Mouse (Mus musculus) layer of hippocampus, postnatal 10 days (tissue): ENCODE measurements at regions not wholly inside any gene's neighbourhood (a gene's known extent, or its start where the extent isn't known, plus 50 kb on each side); places are given as distances from the start of the nearest gene placed in this dataset.
"Not testable (repeated sequence)": the region's sequence is repeated elsewhere in the genome, so short reads cannot be mapped to it uniquely, and the experiment has no call there.

Experiments used
- DNase-seq, 2 experiments: peaks; one replicate each; pipeline ENCODE4 v3.0.0; 2021; ENCODE audit warnings: low spot score in 2 of 2
- microRNA-seq, 2 experiments: library from miRNA; unstranded; fragments of <30 nt; microRNA quantifications; one replicate each; pipeline ENCODE4 v1.2.0; 2021

DNA sequence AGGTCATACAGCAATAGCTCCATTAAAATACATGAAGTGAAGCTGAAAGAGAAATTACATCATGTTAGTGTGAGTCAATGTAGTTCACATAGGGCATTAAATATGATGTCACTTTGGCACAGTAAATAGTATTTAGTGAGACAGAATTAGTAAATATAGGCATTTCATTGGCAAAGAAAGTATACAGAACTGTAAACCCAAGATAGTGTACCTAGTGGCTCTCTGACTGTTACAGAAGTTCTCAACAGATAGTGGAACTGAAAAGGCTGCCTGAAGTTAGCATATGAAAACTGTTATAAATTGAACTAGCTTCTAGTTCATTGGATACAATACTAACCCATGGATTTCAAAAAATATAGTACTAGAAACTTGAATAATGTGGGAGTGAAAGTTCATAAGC, 1642.1 kb upstream of the Cdh6 start:
- no peak for DNase-seq

DNA sequence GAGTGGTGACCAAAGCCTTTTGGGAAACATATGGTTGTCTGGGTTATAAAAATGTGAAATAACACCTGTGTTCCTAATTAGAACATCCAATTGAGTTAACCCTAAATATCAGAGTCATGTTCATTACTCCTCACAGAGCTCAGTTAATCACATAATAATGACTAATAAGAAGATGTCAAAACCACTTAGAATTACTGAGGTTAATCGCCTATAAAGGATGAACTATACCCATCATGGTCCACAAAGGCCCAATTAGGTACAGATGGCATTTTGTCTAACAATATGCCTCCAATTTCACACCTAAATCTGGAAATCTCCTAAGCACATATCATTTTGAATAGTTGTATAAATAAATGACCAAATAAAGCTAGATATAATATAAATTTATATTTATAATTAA, 1633.4 kb upstream of the Cdh6 start:
- no peak for DNase-seq

DNA sequence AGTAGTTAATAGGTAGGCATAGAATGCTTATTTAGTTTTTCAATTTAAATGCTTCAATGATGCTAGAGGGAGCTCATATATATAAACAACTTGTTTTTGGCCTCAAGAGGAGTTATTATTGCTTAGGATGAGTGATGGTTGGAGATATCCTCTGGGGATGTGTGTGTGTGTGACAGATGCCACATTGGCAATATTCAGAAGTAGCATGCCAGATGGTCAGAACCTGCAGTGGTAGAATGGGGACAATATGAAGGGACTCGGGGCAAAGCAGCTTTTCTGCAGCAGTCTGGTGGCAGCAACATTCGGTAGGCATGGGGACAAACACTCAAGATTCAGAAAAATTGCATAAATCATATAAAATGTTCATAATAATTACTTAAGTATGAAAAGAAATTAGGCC, 1621.7 kb upstream of the Cdh6 start:
- DNase-seq = no peak

DNA sequence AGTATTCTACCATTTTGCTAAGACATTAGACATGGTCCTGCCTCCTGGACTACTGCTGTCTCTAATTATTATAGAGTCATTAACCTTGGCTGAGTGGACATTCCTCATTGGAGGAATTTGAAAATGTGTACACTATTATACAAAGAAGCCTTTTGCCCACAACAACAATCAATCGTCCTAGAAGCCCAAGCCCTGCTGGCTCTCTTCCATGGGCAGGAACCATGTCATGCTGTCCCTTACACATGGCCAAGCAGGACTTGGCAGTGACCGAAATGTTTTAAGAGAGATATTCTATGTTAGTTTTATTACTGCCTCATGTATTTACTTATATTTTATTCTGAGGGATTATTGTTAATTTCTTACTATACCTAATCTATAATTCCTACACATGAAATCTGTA, 1607.3 kb upstream of the Cdh6 start:
- no peak for DNase-seq

DNA sequence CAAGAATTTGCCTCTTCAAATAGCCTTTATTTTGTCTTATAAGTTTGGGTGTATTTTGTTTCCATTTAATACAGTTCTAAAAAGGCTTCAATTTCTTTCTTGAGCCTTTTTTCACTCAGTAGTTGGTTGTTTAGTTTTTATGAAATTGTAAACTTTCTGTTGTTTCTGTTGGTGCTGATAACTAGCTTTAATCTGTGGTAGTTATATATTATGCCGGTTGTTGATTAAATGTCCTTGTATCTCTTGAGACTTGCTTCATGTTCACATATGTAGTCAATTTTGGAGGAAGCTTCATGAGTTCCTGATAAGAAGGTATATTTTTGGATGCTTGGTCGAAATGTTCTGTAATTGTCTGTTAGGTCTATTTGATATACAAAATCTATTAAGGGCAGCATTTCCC, 1568.3 kb upstream of the Cdh6 start:
- DNase-seq = no peak

DNA sequence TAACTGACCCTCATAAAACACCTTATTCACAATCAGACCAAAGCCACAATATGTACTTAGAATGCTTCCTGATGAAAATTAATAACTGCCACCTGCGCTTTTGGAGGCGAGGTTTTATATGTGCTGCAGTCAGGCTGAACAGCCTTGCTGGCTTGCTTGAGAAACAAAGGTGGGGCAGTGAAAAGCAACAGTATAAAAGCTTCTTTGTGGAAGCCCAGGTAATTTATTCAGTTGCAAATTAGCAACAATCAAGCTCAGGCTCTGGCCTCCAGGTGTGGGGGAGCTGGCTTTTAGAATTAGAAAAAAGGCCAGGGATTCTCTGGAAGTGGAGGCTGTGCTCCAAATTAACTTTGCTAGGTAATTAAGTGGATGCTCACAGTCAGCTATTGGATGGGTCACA, 1524.5 kb upstream of the Cdh6 start:
- DNase-seq = not testable (repeated sequence)

DNA sequence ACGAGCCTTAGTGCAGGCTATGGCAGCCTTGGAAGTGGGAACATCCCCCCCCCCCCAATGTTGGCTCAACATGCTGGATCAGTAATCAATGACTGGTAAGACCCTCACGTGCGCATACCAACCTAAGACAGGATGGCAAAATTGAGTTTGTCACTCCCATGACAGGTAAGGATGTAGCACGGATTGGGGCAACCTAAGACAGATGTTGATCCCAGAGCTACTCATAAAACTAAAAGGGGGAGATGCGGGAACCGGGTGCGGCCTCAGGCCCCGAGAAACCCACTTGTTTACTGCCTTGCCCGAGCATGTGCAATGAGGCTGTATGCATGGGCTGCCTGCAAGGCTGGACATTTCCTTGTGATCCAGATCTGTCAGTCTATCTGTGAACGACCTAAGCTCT, 1523.0 kb upstream of the Cdh6 start:
- DNase-seq = no peak

DNA sequence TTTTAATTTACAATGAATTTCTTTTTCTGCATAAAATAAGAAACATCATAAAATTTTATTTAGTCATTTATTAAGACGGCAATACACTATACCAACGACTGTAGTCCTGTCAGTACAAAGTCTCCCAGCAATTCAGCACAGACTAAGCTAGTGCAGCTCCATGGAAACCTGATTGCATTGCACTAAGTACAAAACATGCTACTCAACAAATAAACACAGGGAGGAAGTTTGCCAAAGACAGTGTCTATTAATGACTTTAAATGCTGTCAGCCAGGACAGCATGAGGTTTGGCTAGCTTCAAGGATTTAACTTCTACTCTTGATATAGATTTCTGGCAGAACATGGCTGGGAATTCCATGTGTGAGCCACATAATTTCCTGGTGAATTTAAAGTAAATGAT, 1515.7 kb upstream of the Cdh6 start:
- DNase-seq = no peak

DNA sequence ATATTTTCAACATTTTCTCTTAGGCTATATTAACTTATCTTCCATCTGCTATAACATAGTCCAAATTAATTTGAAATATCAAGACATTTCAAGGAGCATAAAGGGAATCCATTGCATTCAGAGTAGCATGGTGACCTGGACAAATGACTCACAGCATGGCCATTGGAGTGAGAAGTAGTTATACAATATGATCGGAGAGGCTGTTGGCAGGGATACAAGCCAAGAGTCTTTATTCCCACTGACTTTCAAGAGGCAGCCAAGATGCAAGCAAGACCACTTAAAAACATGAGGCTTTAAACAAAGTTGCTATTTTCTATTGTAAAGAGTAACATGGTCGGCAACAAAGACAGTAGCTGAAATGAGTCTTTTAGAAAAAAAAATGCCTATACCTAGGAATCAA, 1468.8 kb upstream of the Cdh6 start:
- no peak for DNase-seq

DNA sequence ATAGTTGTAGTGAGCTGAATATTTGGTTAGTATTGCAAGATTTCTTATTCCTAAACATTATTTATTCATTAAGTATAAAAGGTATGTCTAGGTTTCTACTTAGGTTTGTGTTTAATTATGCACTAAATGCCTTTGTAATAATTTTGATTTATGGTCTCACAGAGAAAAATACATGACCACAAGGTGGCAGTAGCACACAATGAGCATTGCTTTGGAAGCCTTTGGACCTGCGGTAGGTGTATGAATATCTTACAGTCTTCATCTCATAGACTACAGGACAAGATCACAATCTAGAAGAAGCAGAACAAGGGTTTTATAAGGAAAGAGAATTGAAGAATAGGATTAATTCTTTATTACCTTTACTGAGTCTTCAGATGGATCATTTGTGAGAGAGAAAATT, 1455.0 kb upstream of the Cdh6 start:
- peak; percentile 20 to 45 for DNase-seq

DNA sequence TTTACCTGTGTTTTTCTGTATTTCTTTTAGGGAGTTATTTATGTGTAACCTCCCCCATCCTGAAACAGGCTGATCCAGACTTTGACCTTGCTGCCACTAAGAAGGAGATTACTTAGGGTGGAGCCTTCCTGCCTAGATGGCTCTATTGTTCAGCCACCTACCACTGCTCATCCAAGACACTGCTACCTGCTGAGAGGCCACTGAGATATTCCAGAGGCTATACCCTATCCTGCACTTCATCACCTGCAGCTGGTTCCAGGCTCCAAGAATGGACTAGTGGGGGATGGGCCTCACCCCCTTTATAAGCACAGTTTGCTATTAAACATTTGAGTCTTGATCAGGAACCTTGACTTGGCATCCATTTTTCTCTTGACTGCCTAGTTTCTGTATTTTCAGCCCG, 1433.2 kb upstream of the Cdh6 start:
- no peak for DNase-seq

Small RNAs in the stretch of these regions (microRNA-seq; reads per million reads assigned to microRNA genes)
- gene Gm24080 = 0 reads per million in 2 experiments
